Mouse (Mus musculus) adrenal gland, adult (tissue): ENCODE data around the gene Bcl2l1.

Experiments used
- DNase-seq, 2 experiments: peaks; one replicate each; pipeline ENCODE4 v3.0.0; 2022 to 2023; ENCODE audit warnings: low spot score in 1 of 2; ENCODE audit not compliant: inconsistent age in 2 of 2

The Bcl2l1 gene

DNA sequence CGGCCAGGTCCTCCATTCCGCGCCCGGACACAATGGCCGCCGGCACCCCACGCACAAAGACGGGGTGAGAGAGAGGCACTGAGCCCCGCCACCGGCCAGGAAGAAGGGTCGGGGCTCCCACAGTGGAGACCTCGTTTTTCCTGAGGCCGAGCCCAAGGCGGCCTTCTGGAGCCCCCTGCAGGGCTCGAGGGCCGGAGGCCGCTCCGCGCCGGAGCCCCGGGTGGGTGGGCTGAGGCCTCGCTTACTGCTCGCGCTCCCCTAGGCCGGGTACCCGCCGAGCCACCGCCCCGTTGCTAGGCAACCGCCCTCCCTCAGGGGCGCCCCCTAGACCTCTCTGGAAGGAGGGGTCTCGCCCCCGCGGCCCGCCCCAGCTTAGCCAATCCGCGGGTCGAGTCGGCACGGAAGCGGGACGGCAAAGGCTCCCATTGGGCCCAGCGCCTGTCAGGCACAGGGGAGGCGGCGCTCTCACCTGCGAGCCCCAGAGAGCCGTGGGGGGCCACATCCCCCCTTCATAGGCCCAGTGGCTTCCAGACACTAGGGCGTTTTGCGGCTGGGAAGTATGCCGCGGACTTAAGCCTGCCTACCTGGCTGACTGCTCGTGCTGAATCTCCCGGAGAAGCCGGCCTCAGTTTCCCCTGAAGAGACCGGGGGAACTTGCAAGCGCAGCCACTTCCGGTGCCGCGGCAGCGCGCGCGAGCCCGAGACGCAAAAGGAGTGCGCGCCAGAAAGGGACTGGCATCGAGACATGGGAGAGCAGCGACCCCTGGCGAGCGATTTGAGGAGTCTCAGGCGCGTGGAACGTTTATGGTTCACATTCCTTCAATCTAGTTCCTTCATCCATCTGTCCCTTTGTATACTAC, at the start of gene Bcl2l1:
TSS of gene Bcl2l1 (minus strand) at position 710 of the 860 bp plus-strand sequence.
- DNase-seq = peak; percentile 99 to 100

DNA sequence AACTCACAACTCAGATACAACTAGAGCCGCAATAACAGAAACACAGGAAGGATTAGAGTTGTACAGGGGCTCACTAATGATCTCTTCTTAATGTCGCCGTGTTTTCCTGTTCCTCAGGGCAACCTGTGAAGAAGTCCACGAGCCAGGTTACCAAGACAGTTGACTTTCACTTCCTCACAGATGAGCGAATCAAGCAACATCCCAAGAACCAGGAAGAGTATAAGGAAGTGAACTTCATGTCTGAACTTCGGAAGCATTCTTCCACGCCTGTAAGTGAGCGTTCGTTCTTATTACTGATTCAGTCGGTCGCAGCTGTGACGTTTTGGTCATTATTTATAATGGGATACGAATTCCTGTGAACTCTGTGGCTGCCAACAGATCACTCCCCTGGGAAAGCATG, 49.4 kb upstream of the Bcl2l1 start:
- DNase-seq = no peak

DNA sequence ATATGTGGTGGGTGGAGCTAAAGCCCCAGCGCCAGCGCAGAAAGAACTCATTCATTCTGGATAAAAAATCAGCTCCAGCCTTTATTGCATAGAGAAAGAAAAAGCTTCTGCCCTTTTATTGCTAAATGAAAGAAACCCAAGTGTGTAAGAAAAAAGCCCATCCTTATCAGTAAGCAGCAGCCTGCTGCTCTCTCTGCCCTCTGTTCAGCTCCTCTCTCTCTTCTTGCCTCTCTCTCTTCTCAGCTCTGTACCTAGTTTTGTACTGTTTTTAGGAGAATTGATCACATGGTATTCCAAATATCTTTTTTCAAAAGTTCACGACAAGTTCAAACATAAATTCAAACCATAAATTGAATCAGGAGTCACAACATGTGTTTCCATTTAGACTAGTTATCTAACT, 46.7 kb upstream of the Bcl2l1 start:
- no peak for DNase-seq

DNA sequence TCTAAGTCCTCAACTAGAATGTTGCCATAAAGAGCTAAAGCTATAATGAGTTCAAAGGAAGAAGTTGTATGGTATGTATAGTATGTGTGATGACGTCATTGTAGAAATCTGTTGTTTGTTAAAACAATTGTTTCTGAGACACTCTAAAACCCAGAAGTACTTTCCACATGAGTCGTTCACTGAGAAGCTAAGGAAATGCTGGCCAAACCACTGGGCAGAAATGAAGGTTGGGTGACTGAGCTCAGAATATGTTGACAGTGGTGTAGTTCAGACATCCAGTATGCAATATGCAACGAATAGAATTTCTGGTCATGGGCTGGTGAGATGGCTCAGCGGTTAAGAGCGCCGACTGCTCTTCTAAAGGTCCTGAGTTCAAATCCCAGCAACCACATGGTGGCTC, 31.8 kb upstream of the Bcl2l1 start:
- no peak for DNase-seq

DNA sequence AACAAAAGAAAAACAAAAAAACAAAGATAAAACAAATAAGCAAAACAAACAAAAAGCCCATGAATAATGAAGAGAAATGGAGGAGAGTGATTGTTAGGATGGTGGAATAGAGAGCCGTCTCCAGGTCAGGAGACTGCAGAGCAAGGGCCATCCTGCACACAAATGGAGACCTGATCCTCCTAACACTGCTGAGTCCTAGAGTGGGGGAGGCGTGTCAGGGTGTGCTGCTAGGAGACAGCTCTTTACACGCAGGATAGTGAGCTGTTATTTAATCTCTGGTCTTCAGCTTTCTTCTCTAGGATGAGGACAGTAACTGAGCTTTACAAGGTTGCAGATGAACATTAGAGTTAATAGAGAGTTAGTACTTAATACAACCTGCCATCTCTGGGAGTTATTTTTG, 31.1 kb upstream of the Bcl2l1 start:
- no peak for DNase-seq

DNA sequence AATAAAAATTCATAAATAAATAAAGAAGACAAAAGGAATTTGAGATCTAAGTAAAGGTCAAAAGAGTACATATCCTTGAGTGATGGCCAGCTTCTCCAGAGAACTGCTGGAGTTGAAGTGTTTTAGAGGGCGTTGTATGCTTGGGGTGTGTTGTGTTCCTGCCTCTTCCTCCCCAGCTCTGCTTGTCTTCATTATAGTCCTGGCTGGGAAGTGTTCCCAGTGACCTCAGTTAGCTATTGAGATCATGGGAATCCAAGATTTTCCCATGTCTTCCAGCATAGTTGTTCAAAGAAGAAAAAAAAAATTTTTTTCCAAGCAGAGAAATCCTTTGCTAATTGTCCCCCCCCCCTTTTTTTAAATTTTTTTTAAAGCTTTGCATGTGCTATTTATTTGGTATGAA, 30.4 kb upstream of the Bcl2l1 start:
- DNase-seq = no peak

DNA sequence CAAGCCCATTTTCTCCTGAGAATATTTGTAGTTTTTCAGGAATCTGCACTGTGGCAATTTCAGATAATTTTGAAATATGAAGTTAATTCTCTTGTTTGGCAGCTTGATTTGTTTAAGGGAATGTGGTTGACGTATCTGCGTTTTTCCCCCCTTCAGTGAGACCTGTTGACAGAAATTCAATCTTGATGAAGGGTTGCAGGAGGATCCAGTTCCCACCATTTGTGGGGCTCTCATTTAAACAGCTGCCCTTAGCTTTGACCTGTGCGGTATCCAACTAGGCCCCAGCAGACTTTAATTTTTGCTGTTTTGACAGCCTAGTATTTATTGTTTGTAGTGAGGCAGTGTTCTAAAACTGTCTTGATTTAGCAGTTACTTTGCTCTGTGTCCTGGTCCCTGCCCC, 28.0 kb upstream of the Bcl2l1 start:
- no peak for DNase-seq

DNA sequence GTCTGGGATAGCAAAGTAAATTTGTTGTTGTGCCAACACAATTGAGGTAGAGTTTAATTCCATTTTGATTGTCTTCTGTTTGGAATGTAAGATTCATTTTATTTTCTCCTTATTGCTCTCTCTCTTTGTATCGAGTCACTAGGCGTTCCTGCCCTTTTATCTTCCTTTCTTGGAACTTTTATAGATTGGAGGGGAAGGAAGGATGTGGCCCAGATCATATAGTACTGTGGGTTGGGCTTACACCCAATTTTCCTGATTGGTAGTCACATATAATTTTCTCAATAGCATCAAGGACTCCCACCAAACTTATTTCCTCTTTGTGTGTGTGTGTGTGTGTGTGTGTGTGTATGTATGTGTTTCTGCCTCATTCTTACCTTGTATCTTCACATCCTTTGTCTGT, 16.9 kb upstream of the Bcl2l1 start:
- DNase-seq = no peak

DNA sequence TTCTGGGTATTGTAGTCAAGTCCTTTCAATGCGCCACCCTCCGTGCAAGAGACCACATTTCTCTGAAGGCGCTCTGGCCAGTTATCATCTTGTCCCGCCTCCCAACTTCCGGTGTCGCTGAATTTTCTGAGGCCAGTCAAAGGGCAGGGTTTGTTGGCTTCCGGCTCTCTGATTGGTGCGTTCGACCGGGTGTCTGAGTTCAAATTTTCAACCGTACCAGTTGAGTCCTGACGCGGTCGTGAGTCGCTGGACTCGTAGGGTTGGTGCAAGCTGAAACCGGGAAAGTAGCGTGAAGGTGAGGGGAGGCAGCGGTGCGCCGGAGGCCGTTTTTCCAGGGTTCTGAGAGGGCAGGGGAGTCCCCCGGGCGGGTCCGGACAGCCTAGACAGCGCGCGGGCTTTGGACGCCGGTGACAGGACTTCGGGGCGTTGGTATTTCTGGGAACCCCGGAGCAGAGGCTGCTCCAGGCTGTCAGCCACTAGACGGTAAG, 16.3 kb upstream of the Bcl2l1 start, which contains the start of gene Tpx2:
TSS of gene Tpx2 (plus strand) at position 150 of the 488 bp plus-strand sequence.
- peak; percentile 96 to 99 for DNase-seq

DNA sequence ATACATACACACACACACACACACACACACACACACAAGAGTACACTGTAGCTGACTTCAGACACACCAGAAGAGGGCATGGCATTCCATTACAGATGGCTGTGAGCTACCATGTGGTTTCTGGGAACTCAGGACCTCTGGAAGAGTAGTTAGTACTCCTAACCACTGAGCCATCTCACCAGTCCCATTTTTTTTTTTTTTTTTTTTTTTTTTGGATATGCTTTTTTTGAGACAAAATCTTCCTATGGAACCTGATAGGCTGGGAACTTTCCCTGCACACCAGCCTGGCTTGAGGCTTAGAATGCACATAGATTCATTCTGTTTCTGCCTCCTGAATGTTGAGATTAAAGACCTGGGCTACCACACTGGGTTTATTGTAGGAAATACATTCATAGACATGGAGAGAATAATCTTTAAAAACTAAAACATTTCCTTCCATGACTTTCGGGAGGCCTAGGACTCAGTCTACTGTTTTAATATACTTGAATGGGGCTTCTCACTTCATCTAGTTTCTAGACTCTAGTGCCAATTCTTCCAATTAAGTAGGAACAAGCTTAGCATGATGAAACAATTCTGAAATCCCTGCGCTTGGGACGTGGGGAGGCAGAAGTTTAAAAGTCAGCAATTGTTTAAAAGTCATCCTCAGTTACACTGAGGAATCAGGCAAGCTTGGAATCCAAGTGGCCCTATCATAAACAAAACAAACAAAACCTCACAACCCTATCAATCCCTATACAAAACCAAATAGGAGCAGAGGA, 15.7 kb upstream of the Bcl2l1 start:
- DNase-seq = no peak

DNA sequence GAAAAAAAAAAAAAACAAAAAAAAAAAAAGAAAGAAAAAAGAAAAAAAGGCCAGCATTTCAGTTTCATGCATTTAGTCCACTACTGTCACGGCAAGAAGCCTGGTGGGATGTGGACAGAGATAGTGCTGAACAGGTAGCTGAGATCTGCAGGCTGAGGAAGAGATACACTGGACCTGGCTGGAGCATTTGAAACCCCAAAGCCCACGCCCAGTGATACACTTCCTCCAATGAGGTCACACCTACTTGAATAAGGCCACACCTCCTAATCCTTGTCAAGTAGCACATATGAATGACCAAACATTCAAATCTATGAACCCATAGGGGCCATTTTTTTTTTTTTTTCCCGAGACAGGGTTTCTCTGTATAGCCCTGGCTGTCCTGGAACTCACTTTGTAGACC, 11.2 kb upstream of the Bcl2l1 start:
- no peak for DNase-seq

DNA sequence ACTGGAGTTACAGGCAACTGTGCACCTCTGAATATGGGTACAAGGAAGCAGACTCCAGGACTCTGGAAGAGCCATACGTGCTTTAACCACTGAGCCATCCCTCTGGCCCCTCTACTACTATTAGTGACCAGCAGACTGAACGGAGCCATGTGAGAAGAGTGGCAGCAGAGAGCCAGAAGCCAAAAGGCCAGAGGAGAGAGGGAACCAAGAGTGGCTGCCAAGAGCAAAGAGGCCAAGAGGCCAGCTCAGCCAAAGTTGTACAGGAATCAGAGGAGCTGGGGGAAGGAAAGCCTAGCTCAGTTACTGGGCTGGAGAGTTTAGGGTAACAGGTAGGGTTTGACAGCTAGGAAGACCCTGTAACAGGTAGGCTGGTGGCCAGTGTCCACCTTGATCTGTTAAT, 7.7 kb upstream of the Bcl2l1 start:
- DNase-seq = peak in 1 of 2 experiments; percentile 33

DNA sequence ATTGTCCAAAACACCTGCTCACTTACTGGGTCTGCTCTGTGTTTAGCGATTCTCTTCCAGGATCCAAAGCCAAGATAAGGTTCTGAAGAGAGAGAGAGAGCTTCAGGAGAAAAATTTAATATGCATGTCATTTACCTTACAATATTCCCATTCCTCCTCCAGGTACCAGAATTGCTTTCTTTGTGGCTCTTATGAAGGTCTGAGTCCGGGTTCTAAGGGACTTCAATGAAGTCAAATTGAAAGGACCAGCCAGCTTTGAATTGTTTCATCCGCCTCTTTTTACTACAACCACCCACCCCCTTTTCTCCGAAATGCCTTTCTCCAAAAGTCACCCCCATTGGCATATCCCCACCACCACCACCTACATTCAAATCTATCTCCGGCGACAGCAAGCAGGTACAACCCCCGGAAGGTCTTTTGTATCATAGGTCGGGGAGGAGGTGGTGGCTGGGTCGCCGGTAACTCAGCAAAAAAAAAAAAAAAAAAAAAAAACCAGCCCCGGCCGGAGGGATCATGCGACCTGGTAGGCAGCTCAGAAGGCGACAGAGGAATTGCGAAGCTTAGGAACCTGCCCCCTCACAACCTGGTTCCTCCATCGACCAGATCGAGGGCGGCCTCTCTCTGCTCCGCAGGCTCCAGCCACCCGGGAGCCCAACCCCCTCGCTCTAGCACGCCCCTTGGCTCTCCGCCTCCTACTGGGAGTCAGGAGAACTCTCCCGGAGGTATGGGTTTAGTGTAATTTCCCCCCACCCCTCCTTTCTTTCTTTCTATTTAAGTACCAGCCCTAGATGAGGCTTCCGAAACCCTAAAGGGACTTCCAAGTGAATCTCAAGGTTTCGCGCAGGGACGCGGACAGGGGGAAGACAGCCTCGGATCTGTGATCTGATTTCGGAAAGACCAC, 1.3 kb downstream of the Bcl2l1 start:
- DNase-seq = peak; percentile 93 to 96

DNA sequence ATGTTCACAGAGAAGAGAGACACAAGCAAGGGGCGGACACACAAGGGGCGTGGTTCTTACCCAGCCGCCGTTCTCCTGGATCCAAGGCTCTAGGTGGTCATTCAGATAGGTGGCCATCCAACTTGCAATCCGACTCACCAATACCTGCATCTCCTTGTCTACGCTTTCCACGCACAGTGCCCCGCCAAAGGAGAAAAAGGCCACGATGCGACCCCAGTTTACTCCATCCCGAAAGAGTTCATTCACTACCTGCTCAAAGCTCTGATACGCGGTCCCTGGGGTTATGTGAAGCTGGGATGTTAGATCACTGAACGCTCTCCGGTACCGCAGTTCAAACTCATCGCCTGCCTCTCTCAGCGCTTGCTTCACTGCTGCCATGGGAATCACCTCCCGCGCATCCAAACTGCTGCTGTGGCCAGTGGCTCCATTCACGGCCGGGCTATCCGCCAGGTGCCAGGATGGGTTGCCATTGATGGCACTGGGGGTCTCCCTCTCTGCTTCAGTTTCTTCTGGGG, 2.1 kb downstream of the Bcl2l1 start:
- peak; percentile 41 to 64 for DNase-seq

DNA sequence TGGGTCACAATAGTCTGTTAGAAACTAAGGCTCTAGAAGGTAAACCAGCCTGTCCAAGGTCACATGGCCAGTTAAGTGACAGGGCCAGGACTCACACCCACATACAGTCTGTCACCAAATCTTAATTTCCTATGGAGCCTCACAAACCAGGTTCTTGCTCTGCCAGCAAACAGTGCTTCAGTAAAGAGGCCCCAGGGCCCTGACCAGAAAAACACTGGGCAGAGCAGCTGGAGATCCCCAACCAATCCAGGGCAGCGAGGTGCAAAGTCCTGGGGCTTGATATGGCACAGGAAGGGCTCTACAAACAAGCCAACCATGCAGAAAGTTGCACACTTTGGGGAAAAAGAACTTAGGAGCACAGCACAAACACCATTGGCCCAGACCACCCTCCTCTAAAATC, 3.0 kb downstream of the Bcl2l1 start:
- DNase-seq = peak in 1 of 2 experiments; percentile 62

DNA sequence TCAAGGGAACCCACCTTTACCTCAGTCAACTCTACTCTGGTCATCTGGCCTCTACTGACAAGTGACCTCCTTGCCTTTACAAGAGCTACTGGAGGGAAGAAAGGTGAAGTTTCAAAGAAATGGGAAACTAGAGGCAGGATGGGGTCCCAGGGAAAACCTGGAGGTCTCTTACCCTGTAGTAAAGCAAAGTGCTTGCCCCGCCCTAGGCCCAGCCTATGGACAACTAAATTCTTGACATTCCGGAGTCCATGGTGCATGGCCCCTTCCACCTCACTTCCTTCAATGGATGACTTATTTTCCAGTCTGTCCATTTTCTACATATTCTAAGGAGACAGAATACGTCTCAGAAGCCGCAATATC, 3.5 kb downstream of the Bcl2l1 start:
- DNase-seq = no peak

DNA sequence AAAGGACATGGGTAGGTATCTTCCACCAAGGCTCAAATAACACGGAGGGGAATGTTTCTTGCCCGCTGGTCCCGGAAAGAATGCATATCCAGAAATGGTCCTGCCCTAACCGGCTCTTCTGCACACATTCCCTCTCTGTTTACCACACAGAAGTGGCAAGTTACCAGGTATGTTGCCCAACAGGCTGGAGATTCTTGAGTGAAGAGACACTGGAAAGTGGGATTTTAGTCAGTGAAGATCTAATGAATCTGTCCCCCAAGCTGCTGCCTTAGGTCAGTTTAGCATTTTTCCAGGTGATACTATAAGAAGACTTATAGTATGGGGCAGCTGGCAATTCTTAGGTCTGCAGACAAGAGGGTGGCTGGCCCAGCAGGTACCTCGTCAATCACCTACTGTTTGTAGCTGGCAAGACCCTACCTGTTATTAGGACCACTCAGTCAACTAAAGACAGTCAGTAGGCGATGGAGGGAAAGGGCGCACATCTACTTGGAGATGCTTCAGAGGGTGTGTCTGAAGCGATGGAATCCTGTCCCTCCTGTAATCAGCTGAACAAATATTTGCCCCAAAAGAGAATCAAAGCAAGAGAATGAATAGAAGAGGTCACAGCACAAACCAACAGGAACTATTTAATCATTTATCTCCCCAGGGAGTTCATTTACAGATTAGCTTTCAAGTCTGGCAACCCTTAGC, 4.1 kb downstream of the Bcl2l1 start:
- DNase-seq = peak in 1 of 2 experiments; percentile 55

DNA sequence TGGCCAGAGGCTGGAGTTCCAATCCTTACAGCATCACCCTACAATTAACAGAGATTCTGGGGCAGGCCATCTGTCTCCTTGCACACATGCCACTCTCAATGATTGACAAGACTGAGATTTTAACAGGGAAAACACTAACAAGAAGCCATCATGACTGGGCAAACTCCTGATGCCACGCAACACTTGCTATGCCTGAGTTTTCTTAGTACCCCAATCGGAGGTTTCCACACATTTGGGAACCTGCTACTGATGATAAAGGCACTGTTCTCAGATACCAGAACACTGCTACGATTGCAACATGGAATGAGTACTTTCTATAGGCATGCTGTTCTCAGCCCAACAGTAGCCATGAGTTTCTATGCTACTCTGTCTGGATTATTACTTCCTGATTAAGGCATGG, 5.0 kb downstream of the Bcl2l1 start:
- DNase-seq = peak in 1 of 2 experiments; percentile 23

DNA sequence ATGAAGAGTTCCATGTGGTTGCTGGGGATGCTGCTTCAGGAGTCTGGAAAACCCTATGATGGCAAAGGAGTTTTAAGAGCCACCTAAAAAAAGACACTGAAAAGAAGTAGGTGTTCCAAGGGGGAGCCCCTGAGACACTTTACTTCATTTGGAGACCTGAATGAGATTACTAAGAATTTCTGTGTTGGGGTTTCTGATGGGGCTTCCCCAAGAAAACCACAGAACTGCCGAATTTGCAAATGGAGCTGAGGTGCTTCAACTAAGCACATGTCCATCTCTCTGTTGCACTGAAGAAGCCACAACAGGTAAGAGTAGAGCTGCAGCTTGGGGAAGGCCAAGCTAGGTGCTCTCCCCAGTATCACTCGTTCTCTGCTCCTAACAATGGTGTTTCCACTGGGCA, 5.8 kb downstream of the Bcl2l1 start:
- DNase-seq = peak in 1 of 2 experiments; percentile 19

DNA sequence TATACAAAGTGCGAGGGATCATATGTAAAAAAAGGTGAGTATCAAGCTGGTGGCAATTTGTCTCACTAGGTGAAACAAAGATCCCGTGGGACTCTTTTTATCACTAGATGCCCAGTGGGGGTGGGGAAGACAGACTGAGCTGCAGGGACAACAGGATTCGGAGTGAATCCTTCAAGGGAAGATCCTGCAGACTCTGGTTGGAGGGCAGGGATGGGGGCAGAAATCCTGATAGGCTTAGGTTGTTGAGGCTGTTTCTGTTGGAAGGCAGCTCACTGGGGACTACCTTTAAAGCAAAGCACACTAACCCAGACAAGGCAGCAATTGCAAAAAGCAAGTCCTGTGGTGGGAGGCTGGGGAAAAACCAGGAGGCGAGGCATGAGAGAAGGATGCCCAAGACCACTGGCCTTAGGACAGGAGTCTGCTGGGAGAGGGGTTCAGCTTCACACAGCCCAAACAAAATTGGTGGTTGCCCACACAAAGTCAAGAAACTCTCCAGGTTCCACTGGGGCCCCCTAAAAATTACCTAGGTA, 6.3 kb downstream of the Bcl2l1 start:
- peak in 1 of 2 experiments; percentile 31 for DNase-seq
